Mouse (Mus musculus): Measurements from ENCODE around the gene Ssu2. TPM values are rescaled to one million over a fixed set of nuclear protein-coding genes. Genes with fewer than 3 reads are reported as not detected.
A peak's percentile ranks its signal among the peaks of the same experiment; 100 is the strongest.

Gene Ssu2
- polyA plus RNA-seq, 1 experiment from 2014 or later: 2.6 TPM

- H3K4me2 ChIP-seq: no peak overlapping the region
- H3K27me3 ChIP-seq: no peaks in the 10 kb centered on the region
- no peaks in the 10 kb centered on the region for H3K36me3 ChIP-seq
- H3K4me3 ChIP-seq: no peak overlapping the region
- H3K9me3 ChIP-seq (replicated peaks): no peaks in the 10 kb centered on the region
- no peaks in the 10 kb centered on the region for H3K4me1 ChIP-seq (replicated peaks)
- WGBS: 75% methylated on average over 6 of the region's 6 CpGs
- no peak overlapping the region for H3K9ac ChIP-seq
- no peak overlapping the region for H3K27ac ChIP-seq
- no peak for ATAC-seq (replicated peaks; ENCODE audit: insufficient number of reproducible peaks, insufficient read depth, low FRiP score, low read depth)
Measured at GRCm38 (mm10) chr6:112337667-112338066, 50.2 kb downstream of the Ssu2 start.

- Histone ChIP-seq H3K4me3 (no peak overlapping the region), H3K4me1 (replicated peaks) (no peaks in the 10 kb centered on the region), H3K27me3 (no peaks in the 10 kb centered on the region), H3K9ac (no peak overlapping the region), H3K9me3 (replicated peaks) (no peaks in the 10 kb centered on the region), H3K36me3 (peaks cover 19% of the 10 kb centered on the region), H3K4me2 (no peak overlapping the region), H3K27ac (no peak overlapping the region)
- ATAC-seq (replicated peaks; ENCODE audit: insufficient number of reproducible peaks, insufficient read depth, low FRiP score, low read depth): no peak
- 69% methylated on average over 5 of the region's 5 CpGs for WGBS
Measured at GRCm38 (mm10) chr6:112333930-112334329, 53.9 kb downstream of the Ssu2 start.

DNA sequence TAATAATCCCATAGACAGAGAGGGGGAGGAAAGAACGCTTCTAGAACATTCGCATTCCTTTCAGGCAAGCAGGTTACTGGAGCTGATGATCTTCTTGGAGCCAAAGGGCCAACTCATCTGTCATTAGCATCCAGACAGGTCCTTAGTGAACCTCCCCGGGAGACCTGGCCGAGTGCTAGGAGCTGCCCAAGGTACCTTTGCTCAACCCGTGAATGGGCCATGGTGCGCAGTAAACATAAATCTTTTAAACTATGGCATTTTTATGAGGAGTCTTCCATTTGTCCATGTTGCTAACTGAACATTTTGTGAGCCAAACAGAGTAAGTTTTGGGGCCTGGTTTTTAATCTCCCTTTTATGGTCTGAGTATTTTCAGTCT lies 56.6 kb downstream of the Ssu2 start:
- no peak overlapping the region for H3K4me2 ChIP-seq
- no peaks in the 10 kb centered on the region for H3K9me3 ChIP-seq (replicated peaks)
- peaks cover 2% of the 10 kb centered on the region; the same call in 1 of the 2 replicates for H3K4me1 ChIP-seq (replicated peaks)
- 82% methylated on average over 6 of the region's 6 CpGs for WGBS
- H3K27ac ChIP-seq: no peak overlapping the region
- peaks cover 24% of the 10 kb centered on the region for H3K36me3 ChIP-seq
- no peak overlapping the region for H3K9ac ChIP-seq
- no peak for ATAC-seq (replicated peaks; ENCODE audit: insufficient number of reproducible peaks, insufficient read depth, low FRiP score, low read depth)
- no peak overlapping the region for H3K4me3 ChIP-seq
- no peaks in the 10 kb centered on the region for H3K27me3 ChIP-seq

GRCm38 (mm10) chr6:112330520-112331222 lies 57.2 kb downstream of the Ssu2 start:
- WGBS: 82% methylated on average over 5 of the region's 5 CpGs
- Histone ChIP-seq H3K27me3 (no peaks in the 10 kb centered on the region), H3K9ac (no peak overlapping the region), H3K4me3 (no peak overlapping the region), H3K36me3 (peaks cover 24% of the 10 kb centered on the region), H3K4me2 (no peak overlapping the region), H3K4me1 (replicated peaks) (peaks cover 2% of the 10 kb centered on the region; the same call in 1 of the 2 replicates), H3K27ac (no peak overlapping the region), H3K9me3 (replicated peaks) (no peaks in the 10 kb centered on the region)
- ATAC-seq (replicated peaks; ENCODE audit: insufficient number of reproducible peaks, insufficient read depth, low FRiP score, low read depth): no peak

GRCm38 (mm10) chr6:112327793-112328192 lies 60.0 kb downstream of the Ssu2 start:
- Histone ChIP-seq H3K9me3 (replicated peaks) (no peaks in the 10 kb centered on the region), H3K27me3 (no peaks in the 10 kb centered on the region), H3K4me2 (no peak overlapping the region), H3K9ac (no peak overlapping the region), H3K4me1 (replicated peaks) (peaks cover 2% of the 10 kb centered on the region; the same call in 1 of the 2 replicates), H3K4me3 (no peak overlapping the region), H3K36me3 (peaks cover 24% of the 10 kb centered on the region), H3K27ac (peak overlapping the region; percentile 24; the same call in 1 of the 2 replicates)
- no peak; the same call in 1 of the 2 replicates for ATAC-seq (replicated peaks; ENCODE audit: insufficient number of reproducible peaks, insufficient read depth, low FRiP score, low read depth)
- 55% methylated on average over 5 of the region's 5 CpGs for WGBS

- Histone ChIP-seq H3K27ac (no peak overlapping the region), H3K4me3 (no peak overlapping the region), H3K4me2 (no peak overlapping the region), H3K36me3 (peaks cover 14% of the 10 kb centered on the region), H3K9me3 (replicated peaks) (no peaks in the 10 kb centered on the region), H3K9ac (no peak overlapping the region), H3K27me3 (no peaks in the 10 kb centered on the region), H3K4me1 (replicated peaks) (peaks cover 2% of the 10 kb centered on the region; the same call in 1 of the 2 replicates)
- 89% methylated on average over 3 of the region's 3 CpGs for WGBS
- ATAC-seq (replicated peaks; ENCODE audit: insufficient number of reproducible peaks, insufficient read depth, low FRiP score, low read depth): no peak
Measured at GRCm38 (mm10) chr6:112325213-112325612, 62.6 kb downstream of the Ssu2 start.

DNA sequence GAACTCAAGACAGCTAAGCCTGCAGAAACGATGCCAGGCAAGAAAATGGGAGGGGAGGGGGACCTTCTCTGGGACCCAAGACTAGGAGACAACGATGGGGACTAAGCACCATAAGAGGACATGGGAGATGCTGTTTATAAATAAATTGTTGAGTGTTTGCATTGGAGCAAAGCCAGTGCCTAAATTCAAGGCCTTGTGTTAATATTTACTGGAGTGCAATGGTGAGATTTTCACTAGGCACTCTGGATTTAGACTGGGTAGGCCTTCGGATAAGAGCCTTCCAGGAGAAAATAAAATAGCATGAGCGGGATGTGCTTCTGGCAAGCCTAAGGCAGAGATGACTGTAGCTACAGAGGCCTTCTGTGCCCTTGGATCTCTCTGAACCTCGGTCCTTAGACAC lies 64.9 kb downstream of the Ssu2 start:
- no peak overlapping the region for H3K4me2 ChIP-seq
- 81% methylated on average over 5 of the region's 5 CpGs for WGBS
- H3K9ac ChIP-seq: no peak overlapping the region
- no peak for ATAC-seq (replicated peaks; ENCODE audit: insufficient number of reproducible peaks, insufficient read depth, low FRiP score, low read depth)
- no peak overlapping the region for H3K4me3 ChIP-seq
- H3K36me3 ChIP-seq: no peaks in the 10 kb centered on the region
- H3K4me1 ChIP-seq (replicated peaks): peaks cover 2% of the 10 kb centered on the region; the same call in 1 of the 2 replicates
- H3K27me3 ChIP-seq: no peaks in the 10 kb centered on the region
- no peak overlapping the region for H3K27ac ChIP-seq
- no peaks in the 10 kb centered on the region for H3K9me3 ChIP-seq (replicated peaks)

DNA sequence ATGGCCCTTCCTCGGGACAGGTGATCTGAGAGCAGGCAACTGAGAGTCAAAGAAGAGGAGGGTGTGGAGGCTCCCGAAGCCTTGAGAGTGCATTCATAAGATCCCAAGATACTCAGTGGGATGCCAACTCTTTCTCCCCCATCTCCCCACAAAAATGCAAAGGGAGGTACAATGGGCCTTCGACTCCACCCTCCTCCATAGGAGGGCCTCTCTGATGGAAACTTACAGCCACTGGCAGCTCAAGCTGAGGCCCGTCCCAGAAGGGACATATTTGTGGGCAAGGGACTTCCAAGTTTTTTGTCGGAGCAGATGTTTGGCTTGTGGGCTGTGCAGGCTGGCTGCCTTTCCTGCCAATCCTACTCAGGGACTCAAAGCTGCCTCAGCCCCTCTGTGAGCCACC lies 67.1 kb downstream of the Ssu2 start:
- 62% methylated on average over 5 of the region's 5 CpGs for WGBS
- no peak overlapping the region for H3K9ac ChIP-seq

DNA sequence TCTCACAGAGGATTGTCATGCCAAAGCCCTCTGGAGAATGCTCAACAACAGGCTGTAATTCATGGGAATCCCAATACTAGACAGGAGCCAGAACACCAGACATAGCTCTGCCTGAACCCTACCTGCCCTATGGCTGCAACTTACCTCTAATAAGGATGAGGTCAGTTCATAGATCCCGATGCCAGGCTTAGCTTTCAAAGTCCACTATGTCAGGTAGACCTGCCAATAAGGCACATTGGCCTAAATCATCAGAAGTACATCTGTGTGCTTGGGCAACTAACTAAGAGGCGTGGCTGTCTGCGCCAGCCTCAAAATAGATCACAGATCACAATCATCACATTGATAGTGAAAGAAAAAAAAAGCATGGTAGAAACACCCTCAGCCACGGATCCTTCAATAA lies 68.4 kb downstream of the Ssu2 start:
- Histone ChIP-seq H3K27me3 (no peaks in the 10 kb centered on the region), H3K9ac (no peak overlapping the region), H3K4me3 (no peak overlapping the region), H3K4me2 (no peak overlapping the region), H3K4me1 (replicated peaks) (no peaks in the 10 kb centered on the region), H3K36me3 (peaks cover 10% of the 10 kb centered on the region; the same call in 1 of the 2 replicates), H3K27ac (no peak overlapping the region), H3K9me3 (replicated peaks) (no peaks in the 10 kb centered on the region)
- 87% methylated on average over 4 of the region's 4 CpGs for WGBS
- ATAC-seq (replicated peaks; ENCODE audit: insufficient number of reproducible peaks, insufficient read depth, low FRiP score, low read depth): no peak

More for the DNA sequence above, 67.1 kb downstream of the Ssu2 start:
- Histone ChIP-seq H3K4me1 (replicated peaks) (no peaks in the 10 kb centered on the region), H3K9me3 (replicated peaks) (no peaks in the 10 kb centered on the region), H3K4me3 (no peak overlapping the region), H3K27ac (no peak overlapping the region), H3K36me3 (peaks cover 10% of the 10 kb centered on the region; the same call in 1 of the 2 replicates), H3K4me2 (no peak overlapping the region), H3K27me3 (no peaks in the 10 kb centered on the region)
- ATAC-seq (replicated peaks; ENCODE audit: insufficient number of reproducible peaks, insufficient read depth, low FRiP score, low read depth): no peak

- 0 out of 2 replicates have a peak, but pooled peaks have one; percentile 35 for ATAC-seq (replicated peaks; ENCODE audit: insufficient number of reproducible peaks, insufficient read depth, low FRiP score, low read depth)
- Histone ChIP-seq H3K4me1 (replicated peaks) (no peaks in the 10 kb centered on the region), H3K9ac (no peak overlapping the region)
Measured at GRCm38 (mm10) chr6:112311385-112311784, 76.4 kb downstream of the Ssu2 start.

DNA sequence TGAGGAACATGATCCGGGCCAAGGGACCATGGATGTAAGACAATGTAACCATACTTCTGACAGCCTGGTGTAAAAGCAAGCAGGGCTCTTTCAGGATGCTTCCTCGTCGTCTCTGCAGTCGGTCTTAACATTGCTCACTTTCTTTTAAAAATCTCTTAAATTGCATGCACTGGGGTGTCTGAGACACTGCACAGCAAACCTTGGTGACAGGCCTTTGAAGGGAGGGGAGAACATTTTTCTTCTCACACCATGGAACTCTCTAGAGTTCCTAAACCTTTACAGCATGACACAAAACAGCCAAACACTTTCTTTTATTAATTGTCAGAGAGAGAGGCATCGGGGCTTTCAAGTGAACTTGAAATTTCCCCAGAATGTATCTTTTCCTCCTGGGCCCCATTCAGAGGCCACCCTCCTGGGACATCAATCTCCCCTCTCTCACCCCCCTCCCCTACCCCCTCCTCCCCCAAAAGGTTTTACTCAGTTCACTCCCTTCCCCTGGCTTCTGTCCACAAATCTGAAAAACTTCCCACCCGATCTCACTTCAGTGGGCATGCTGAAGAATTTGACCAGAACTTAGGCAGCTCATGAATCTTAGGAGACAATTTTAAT lies 78.4 kb downstream of the Ssu2 start:
- no peak overlapping the region for H3K27ac ChIP-seq
- peaks cover 12% of the 10 kb centered on the region; the same call in 1 of the 2 replicates for H3K36me3 ChIP-seq
- no peak overlapping the region for H3K9ac ChIP-seq
- H3K27me3 ChIP-seq: no peaks in the 10 kb centered on the region
- no peak overlapping the region for H3K4me2 ChIP-seq
- H3K9me3 ChIP-seq (replicated peaks): no peaks in the 10 kb centered on the region
- H3K4me3 ChIP-seq: no peak overlapping the region
- peaks cover 7% of the 10 kb centered on the region for H3K4me1 ChIP-seq (replicated peaks)
- WGBS: 47% methylated on average over 6 of the region's 6 CpGs
- no peak for ATAC-seq (replicated peaks; ENCODE audit: insufficient number of reproducible peaks, insufficient read depth, low FRiP score, low read depth)

More at GRCm38 (mm10) chr6:112311385-112311784, 76.4 kb downstream of the Ssu2 start:
- Histone ChIP-seq H3K9me3 (replicated peaks) (no peaks in the 10 kb centered on the region), H3K27ac (no peak overlapping the region), H3K36me3 (peaks cover 15% of the 10 kb centered on the region; the same call in 1 of the 2 replicates), H3K4me3 (no peak overlapping the region), H3K4me2 (no peak overlapping the region), H3K27me3 (no peaks in the 10 kb centered on the region)
- WGBS: 50% methylated on average over 4 of the region's 4 CpGs

Data from heart, embryonic 15.5 days (tissue).